Mouse (Mus musculus): ENCODE measurements at regions not wholly inside any gene's neighbourhood (a gene's known extent, or its start where the extent isn't known, plus 50 kb on each side); places are given as distances from the start of the nearest gene placed in this dataset.
"Not testable (repeated sequence)": the region's sequence is repeated elsewhere in the genome, so short reads cannot be mapped to it uniquely, and the experiment has no call there.

GRCm38 (mm10) chr10:96685991-96686601 lies 69.3 kb downstream of the Btg1 start:
- DNase-seq: peak; percentile 35

- peak; percentile 9 for DNase-seq
Measured at GRCm38 (mm10) chr10:96686659-96687440, 70.0 kb downstream of the Btg1 start.

GRCm38 (mm10) chr10:96687441-96687772 lies 70.6 kb downstream of the Btg1 start:
- no peak for DNase-seq

- DNase-seq: no peak
Measured at GRCm38 (mm10) chr10:96689976-96690867, 73.4 kb downstream of the Btg1 start.

DNA sequence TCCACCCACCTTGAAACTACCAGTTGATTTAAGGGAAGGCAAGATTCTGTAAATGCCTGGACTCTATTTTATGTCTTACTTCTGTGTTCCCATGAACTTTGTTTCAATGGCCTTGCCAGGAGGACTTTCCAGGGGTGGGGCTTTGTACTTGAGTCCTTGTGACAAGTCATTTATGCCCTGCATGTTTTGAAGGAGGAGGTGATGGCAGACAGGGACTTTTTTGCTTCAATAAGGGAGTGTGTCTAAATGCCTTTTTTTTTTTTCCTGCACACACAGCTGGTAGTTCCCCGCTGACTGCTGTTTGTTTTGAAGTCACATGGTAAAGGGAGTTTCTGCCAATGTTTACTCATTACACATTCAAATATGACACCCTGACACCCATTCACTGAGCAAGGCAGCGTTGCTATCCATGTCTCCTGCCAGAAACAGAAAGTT lies 74.1 kb downstream of the Btg1 start:
- peak; percentile 57 for DNase-seq

- DNase-seq: peak; percentile 23
Measured at GRCm38 (mm10) chr10:96691319-96691870, 74.6 kb downstream of the Btg1 start.

DNA sequence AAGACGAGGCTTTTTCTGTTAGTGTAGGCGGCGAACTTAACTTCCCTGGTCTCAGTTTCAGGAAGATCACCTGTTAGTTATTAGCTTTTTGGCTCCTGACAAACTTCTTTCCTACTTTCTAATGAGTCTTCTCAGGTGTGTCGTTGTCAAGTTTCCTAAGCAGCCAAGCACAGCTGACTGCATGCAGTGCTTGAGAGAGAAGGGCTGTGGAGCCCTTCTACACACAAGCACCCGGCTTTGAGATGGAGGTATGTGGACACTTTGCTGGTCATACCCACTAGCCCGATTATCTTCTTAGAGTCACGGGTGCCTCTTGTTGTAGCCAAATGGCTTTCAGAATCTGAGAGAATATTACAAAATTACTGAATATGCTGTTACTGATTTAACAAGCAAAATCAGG lies 76.0 kb downstream of the Btg1 start:
- peak; percentile 26 for DNase-seq

GRCm38 (mm10) chr10:96693766-96694165 lies 77.0 kb downstream of the Btg1 start:
- DNase-seq: peak; percentile 68

- DNase-seq: peak; percentile 60
Measured at GRCm38 (mm10) chr10:96696571-96696970, 79.8 kb downstream of the Btg1 start.

DNA sequence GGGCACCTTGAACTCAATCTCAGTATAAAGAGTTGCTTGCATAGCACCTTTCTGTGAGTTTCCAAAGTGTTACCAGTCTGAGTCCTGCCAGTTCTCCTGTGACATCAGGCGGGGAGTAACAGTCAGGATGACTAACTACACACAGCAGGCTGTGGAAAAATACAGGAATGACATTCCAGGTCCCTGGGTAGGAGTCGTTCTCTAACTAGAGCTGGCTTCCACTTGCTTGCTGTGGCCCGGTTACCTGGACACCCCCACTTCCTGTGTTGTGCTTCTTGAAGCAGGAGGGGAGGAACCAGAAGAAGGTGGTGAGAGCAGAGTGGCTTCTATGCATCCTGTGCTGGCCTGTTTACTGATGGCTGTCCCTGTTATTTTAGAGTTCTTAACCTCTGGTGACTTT lies 81.0 kb downstream of the Btg1 start:
- peak; percentile 70 for DNase-seq

DNA sequence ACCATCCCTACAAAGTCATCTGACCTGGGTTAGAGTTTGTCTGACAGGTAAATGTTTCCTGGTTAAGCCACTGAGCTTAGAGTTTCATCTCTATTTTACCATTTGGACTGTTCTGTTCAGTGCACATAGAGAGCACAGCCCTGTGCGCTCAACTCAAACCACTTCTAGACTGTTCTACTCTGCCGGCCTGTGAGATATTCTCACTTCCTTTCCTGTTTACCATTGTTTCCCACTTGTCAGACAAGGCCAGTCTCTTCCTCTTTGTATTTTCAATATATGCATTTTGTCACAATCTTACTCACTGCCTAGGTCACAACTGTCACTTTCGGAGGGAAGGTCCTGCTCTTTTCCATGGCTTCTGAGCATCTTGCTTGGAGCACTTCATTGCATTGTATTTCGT lies 89.8 kb downstream of the Btg1 start:
- no peak for DNase-seq

- no peak for DNase-seq
Measured at GRCm38 (mm10) chr10:96708471-96708870, 91.7 kb downstream of the Btg1 start.

DNA sequence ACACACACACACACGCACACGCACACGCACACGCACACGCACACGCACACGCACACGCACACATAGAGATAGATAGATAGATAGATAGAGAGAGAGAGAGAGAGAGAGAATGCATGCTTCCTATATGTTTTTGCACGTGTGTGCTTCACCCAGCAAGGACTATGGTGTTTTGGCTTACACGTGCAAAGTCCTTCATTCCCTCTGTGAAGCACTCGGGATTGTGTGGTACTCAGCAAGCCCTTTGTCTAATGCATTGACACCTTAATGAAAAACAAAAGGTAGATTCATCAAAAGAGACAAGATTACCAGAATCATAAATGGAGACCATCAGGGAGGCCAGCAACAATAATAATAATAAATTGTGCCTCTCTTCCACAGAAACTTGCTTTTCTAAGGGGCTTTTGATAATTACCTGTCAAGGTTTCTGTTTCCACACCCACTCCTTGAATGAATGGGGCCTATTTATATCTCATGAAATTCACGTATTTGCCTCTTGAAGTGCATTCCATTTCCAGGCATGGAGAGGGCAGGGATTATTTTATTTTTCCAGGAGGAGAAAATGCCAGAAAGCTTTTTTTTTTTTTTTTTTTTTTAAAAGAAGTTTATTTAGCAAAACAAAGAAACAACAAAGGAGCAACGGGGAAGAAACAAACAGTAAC lies 93.0 kb downstream of the Btg1 start:
- no peak for DNase-seq

GRCm38 (mm10) chr10:96711993-96712392 lies 95.2 kb downstream of the Btg1 start:
- DNase-seq: no peak

DNA sequence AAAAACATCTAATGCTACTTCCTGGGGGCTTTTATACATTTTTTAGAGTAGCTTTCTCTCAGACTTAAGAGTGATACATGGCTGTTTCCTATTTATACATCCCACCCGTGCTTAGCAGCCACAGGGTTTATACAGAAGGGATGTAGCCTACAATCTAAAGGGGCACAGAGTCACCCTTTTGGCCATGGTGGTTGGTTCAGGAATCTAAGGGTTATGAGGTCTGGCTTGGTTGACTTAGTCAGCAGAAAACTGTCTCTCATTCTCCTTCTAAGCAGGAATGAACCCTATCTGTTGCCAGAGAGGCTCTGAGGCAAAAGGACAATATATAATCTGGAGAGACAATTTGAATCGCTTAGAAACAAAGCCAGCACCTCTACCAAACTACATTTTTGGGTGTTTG lies 97.9 kb downstream of the Btg1 start:
- no peak for DNase-seq

DNA sequence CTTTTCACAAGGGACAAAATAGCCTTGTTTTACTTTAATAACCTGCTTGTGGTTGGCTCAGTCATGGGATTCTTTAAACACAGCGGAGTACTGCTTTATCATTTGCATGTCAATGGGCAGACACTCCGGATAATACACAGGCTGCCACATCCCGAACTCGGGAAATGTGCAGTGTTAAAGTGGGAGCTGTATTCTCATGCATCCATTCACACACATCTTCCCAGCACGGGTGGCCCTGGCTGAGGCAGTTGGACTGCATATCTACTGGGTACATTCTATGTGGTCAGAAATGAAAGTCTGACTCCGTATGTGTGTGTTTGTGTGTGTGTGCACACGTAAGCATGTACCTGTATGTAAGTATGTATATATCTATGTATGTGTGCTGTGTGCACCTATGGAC lies 100.5 kb downstream of the Btg1 start:
- no peak for DNase-seq

DNA sequence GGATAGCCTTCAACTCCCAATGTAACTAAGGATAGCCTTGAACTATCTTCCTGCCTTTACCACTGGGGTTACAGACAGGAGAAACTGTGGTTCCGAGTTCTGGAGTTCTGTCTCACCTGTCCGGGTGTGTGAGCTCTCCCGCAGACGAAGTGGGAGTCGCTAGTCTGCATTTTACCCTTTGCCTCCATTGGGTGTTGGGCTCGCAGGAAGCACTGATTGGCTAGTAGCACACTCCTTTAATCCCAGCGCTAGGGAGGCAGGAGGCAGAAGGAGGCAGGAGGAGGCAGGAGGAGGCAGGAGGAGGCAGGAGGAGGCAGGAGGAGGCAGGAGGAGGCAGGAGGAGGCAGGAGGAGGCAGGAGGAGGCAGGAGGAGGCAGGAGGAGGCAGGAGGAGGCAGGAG lies 101.9 kb downstream of the Btg1 start:
- DNase-seq: not testable (repeated sequence)

GRCm38 (mm10) chr10:96720281-96720711 lies 103.5 kb downstream of the Btg1 start:
- DNase-seq: no peak

GRCm38 (mm10) chr10:96720956-96721688 lies 104.3 kb downstream of the Btg1 start:
- DNase-seq: peak; percentile 32

DNA sequence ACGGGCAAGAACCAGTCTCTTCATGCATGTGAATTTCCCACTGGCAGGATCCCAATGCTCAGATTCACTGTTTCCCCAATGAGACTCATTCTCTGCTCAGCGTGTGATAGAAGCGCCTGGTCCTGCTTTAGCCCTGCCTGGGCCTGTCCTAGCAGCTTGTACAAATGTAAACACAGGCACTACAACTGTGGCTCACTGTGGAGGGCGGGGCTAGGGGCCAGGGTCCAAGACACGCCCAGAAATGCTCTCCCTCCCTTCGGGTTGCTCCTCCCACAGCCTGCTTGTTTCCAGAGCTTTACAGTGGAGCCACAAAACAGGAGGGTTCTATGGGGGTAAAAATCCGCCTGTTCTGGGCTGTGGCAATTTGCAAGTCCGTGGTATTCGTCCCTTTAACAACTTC lies 105.7 kb downstream of the Btg1 start:
- peak; percentile 85 for DNase-seq

DNA sequence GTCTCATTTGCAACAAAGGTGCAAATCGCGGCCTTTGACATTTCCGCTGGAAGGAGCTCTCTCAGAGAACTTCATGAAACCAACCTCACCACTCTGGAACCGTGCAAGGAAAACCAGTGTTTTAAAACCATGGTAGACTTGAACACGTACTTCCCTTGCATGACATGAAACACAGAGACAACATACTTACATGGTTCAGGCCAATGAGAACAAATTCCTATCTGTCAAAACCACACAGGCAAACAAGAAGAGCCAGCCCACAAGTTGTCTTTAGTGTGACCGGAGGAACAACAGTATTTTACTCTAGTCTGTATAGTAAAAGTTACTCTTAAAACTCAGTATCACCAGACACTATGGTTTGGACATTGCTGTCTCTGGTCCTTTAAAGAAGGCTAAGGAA lies 106.3 kb downstream of the Btg1 start:
- DNase-seq: no peak

Measured in thymus, postnatal 4 days (tissue).